Mouse (Mus musculus) megakaryocyte, embryonic 14.5 days (primary cell): ENCODE results near the gene Plagl1. TPM values are rescaled to one million over a fixed set of nuclear protein-coding genes. Genes with fewer than 3 reads are reported as not detected.

Source experiments
- H3K27me3 ChIP-seq: replicated peaks from 2 replicates; pipeline ENCODE3; 2012; ENCODE audit warnings: inconsistent platforms
- H3K36me3 ChIP-seq: replicated peaks from 2 replicates; pipeline ENCODE3; 2012; ENCODE audit warnings: low read length, inconsistent platforms, mixed read lengths
- H3K4me1 ChIP-seq: 2 replicates; pipeline ENCODE4 v1.6.1; 2012; ENCODE audit warnings: inconsistent platforms
- H3K4me3 ChIP-seq: replicated peaks from 2 replicates; pipeline ENCODE3; 2012; ENCODE audit warnings: moderate library complexity, mild to moderate bottlenecking, inconsistent platforms
- H3K9me3 ChIP-seq: 2 replicates; pipeline ENCODE4 v1.6.1; 2012; ENCODE audit warnings: inconsistent platforms
- FLI1 ChIP-seq: IDR thresholded peaks from 2 replicates; pipeline ENCODE4 v1.6.1; 2012; ENCODE audit warnings: low read length, inconsistent platforms, mixed read lengths
- GATA1 ChIP-seq: IDR thresholded peaks from 3 replicates; pipeline ENCODE4 v1.6.1; 2012; ENCODE audit warnings: mixed read lengths, low read length, inconsistent platforms, borderline replicate concordance
- polyA plus RNA-seq: library from polyadenylated mRNA; stranded (reverse); fragments of >175 nt; gene quantifications from 2 replicates; pipeline ENCODE4 v1.2.3, GENCODE M21; 2012; ENCODE audit warnings: low replicate concordance; ENCODE audit not compliant: insufficient read depth

Gene Plagl1
- polyA plus RNA-seq, 1 experiment, result 0.12 TPM

- TF ChIP-seq GATA1 (no peak), FLI1 (no peak)
- H3K9me3 ChIP-seq, result no peaks in the 10 kb centered on the region
- no peak overlapping the region for H3K4me3 ChIP-seq
- peaks cover 6% of the 10 kb centered on the region for H3K27me3 ChIP-seq
- H3K4me1 ChIP-seq, result no peaks in the 10 kb centered on the region
- no peaks in the 10 kb centered on the region for H3K36me3 ChIP-seq
Measured at GRCm38 (mm10) chr10:13108021-13108548, 47.8 kb downstream of the Plagl1 start.

- Histone ChIP-seq H3K9me3 (no peaks in the 10 kb centered on the region), H3K4me3 (no peak overlapping the region), H3K4me1 (no peaks in the 10 kb centered on the region), H3K36me3 (no peaks in the 10 kb centered on the region), H3K27me3 (peaks cover 9% of the 10 kb centered on the region)
- no peak for TF ChIP-seq GATA1
- TF ChIP-seq FLI1, result no peak
Measured at GRCm38 (mm10) chr10:13108847-13109246, 48.5 kb downstream of the Plagl1 start.

GRCm38 (mm10) chr10:13109781-13110180 is 49.5 kb downstream of the Plagl1 start:
- no peaks in the 10 kb centered on the region for H3K4me1 ChIP-seq
- no peak overlapping the region for H3K4me3 ChIP-seq
- no peaks in the 10 kb centered on the region for H3K9me3 ChIP-seq
- TF ChIP-seq GATA1 (no peak), FLI1 (no peak)
- no peaks in the 10 kb centered on the region for H3K36me3 ChIP-seq
- peaks cover 9% of the 10 kb centered on the region for H3K27me3 ChIP-seq

- Histone ChIP-seq H3K4me3 (no peak overlapping the region), H3K36me3 (no peaks in the 10 kb centered on the region), H3K27me3 (peaks cover 13% of the 10 kb centered on the region), H3K4me1 (no peaks in the 10 kb centered on the region), H3K9me3 (no peaks in the 10 kb centered on the region)
- no peak for TF ChIP-seq FLI1
- TF ChIP-seq GATA1, result no peak
Measured at GRCm38 (mm10) chr10:13112849-13113248, 52.5 kb downstream of the Plagl1 start.

GRCm38 (mm10) chr10:13113641-13114040 is 53.3 kb downstream of the Plagl1 start:
- no peak for TF ChIP-seq FLI1
- TF ChIP-seq GATA1, result no peak
- H3K27me3 ChIP-seq, result peaks cover 11% of the 10 kb centered on the region
- H3K4me3 ChIP-seq, result no peak overlapping the region
- H3K9me3 ChIP-seq, result no peaks in the 10 kb centered on the region
- H3K36me3 ChIP-seq, result no peaks in the 10 kb centered on the region
- H3K4me1 ChIP-seq, result no peaks in the 10 kb centered on the region

- Histone ChIP-seq H3K4me3 (no peak overlapping the region), H3K27me3 (peaks cover 11% of the 10 kb centered on the region), H3K9me3 (no peaks in the 10 kb centered on the region), H3K36me3 (no peaks in the 10 kb centered on the region), H3K4me1 (no peaks in the 10 kb centered on the region)
- TF ChIP-seq FLI1, result no peak
- TF ChIP-seq GATA1, result no peak
Measured at GRCm38 (mm10) chr10:13115030-13115429, 54.7 kb downstream of the Plagl1 start.

DNA sequence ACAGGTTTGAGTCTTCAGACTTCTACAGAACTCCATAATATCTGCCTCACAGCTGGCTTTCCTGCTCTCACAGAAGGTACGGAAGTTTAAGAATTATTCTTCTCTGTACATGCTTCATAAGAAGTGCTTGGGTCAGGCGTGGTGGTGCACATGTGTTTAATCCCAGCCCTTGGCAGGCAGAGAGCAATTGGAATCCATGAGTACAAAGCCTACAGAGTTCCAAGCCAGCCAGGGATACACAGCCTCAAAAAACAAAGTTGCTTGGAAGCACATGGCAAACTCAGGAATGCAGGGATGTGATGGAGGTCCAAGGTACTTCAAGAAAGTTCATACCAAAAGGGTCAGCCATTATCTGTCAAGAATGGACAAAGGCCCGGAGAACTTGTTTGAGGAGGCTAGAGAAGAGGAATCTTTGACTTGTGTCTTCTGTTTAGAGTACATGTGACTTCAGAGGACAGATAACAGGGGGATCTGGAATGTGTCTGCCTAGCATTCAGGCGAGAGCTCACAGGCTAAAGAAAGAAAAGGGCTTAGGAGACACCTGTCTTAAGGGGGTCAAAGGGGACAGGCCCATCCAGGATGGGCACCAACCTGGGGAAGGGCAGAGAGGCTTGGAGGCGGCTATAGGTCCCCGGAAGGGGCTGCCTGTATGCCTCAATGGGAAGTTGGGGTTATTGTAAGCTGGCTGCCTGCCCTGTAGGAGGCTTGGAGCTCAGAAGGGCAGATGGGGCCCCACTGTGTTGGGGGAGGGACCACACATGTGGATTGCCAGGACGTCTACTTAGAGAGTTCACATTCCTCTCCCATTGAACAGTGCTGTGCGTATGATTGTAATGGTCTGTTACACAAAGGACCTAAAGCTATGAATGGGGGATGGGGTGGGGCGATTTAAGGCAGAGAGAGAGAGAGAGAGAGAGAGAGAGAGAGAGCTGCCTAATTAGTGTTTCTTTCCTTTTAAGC is 56.7 kb downstream of the Plagl1 start:
- no peaks in the 10 kb centered on the region for H3K36me3 ChIP-seq
- no peak for TF ChIP-seq GATA1
- TF ChIP-seq FLI1, result no peak
- peaks cover 10% of the 10 kb centered on the region for H3K27me3 ChIP-seq
- H3K9me3 ChIP-seq, result no peaks in the 10 kb centered on the region
- H3K4me1 ChIP-seq, result no peaks in the 10 kb centered on the region
- H3K4me3 ChIP-seq, result no peak overlapping the region

DNA sequence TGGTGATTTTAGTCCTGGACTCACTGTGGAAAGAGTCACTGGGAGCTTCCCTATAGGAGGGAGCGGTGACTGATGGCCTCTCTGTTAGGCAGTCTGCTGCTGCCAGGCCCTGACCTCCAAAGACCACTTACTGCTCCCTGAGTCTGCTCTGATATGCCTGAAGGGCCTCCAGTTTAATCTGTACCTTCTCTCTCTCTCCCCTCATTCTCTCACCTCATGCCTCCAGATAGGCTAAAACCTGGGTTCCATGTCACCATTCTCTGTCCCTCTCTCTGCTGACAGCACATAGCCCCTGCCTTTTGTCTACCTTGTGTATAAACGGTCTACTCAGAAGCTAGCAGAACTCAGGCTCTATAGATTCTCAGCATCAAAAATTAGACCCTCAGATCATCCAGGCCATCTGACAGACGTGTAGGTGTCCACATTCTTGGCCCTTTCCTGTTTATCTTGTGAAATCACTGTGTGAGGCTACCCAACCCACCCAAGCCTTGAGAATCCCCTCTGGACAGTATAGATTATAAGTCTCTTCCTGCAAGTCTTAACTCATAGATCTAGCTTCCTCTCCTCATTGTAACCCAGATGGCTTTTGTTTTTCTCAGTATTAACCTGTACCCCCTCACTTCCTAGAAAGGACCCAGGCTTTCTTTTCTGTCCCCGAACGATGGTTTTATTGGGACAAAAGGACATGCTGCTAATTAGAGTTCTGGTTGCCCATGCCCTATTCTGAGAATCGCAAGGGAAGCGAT is 57.9 kb downstream of the Plagl1 start:
- Histone ChIP-seq H3K9me3 (no peaks in the 10 kb centered on the region), H3K36me3 (no peaks in the 10 kb centered on the region), H3K27me3 (peaks cover 10% of the 10 kb centered on the region), H3K4me1 (no peaks in the 10 kb centered on the region), H3K4me3 (no peak overlapping the region)
- TF ChIP-seq FLI1, result no peak
- TF ChIP-seq GATA1, result no peak

DNA sequence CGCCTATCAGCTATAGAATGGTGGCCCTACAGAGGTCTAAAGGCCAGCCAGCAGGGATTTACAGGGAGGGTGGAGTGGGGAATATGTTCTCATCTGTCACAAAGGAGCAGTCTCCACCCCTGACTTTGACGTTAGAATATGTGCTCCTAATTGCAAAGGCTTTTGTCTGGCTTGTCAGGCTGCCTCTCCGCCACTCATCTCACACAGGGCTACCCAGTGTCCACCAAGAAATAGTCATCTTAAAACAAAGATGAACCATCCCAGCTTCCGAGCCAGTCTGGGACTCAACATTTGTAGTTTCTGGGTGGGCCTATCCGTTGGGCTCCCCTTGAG is 58.4 kb downstream of the Plagl1 start:
- no peaks in the 10 kb centered on the region for H3K9me3 ChIP-seq
- H3K4me1 ChIP-seq, result no peaks in the 10 kb centered on the region
- no peak overlapping the region for H3K4me3 ChIP-seq
- TF ChIP-seq FLI1 (no peak), GATA1 (no peak)
- H3K36me3 ChIP-seq, result no peaks in the 10 kb centered on the region
- H3K27me3 ChIP-seq, result peaks cover 7% of the 10 kb centered on the region

GRCm38 (mm10) chr10:13119300-13119699 is 59.0 kb downstream of the Plagl1 start:
- Histone ChIP-seq H3K36me3 (no peaks in the 10 kb centered on the region), H3K4me1 (no peaks in the 10 kb centered on the region), H3K4me3 (no peak overlapping the region), H3K27me3 (peaks cover 7% of the 10 kb centered on the region), H3K9me3 (no peaks in the 10 kb centered on the region)
- TF ChIP-seq GATA1, result no peak
- TF ChIP-seq FLI1, result no peak
